Mouse (Mus musculus) olfactory bulb, adult 2 months (tissue): ENCODE data around the gene Thsd7a.

Experiments used
- CTCF ChIP-seq: fragments of 200-500 bp; IDR thresholded peaks from 2 replicates; pipeline ENCODE4 v1.5.1; 2012; ENCODE audit warnings: low read depth, mild to moderate bottlenecking, low read length, moderate library complexity; ENCODE audit not compliant: insufficient read depth
- POLR2A ChIP-seq: fragments of 200-500 bp; IDR thresholded peaks from 2 replicates; pipeline ENCODE4 v1.6.1; 2012; ENCODE audit warnings: mild to moderate bottlenecking, low read depth, low read length, moderate library complexity; ENCODE audit not compliant: insufficient read depth

GRCm38 (mm10) chr6:12712581-12712980, 36.6 kb downstream of the Thsd7a start:
- no peak for TF ChIP-seq POLR2A
- no peak for TF ChIP-seq CTCF
